ENCODE assay signal across 23 mouse cellular contexts in genomic region chr4:116100959-116101358, GRCm38 (mm10). TPM values are rescaled to one million over a fixed set of nuclear protein-coding genes. Genes with fewer than 3 reads are reported as not detected.
A peak's percentile ranks its signal among the peaks of the same experiment; 100 is the strongest.
DNase-seq lines count a peak whose midpoint lies in the region; ATAC-seq and TF ChIP-seq lines count a peak whose summit lies in the region.
"Had no signal": no experiment of that assay in that cellular context is flagged by ENCODE, and none has a peak within 500 bp of the region (broad histone marks: within the 10 kb centered on the region; RNA-seq: fewer than 3 reads in every experiment).

No protein-coding gene starts in this region.

- H3K4me2 ChIP-seq in liver, embryonic 12.5 days: peak overlapping the region; percentile 27; the same call in 1 of the 2 replicates
- H3K4me2 ChIP-seq in midbrain, embryonic 13.5 days (replicated peaks): no peak overlapping the region
- H3K4me2 ChIP-seq: forebrain, embryonic 13.5 days; hindbrain, embryonic 12.5 days; limb, embryonic 15.5 days; neural tube, embryonic 12.5 days had no signal

- TF ChIP-seq CTCF in G1E (IDR thresholded peaks at IDR 0.05; ENCODE audit: low read depth, low read length): no peak

- peak; percentile 91 for ATAC-seq in G1E (ENCODE audit: extremely low read depth, insufficient number of reproducible peaks, low FRiP score, poor library complexity, severe bottlenecking)
- ATAC-seq in liver, embryonic 12.5 days: peak; percentile 84
- peak; percentile 93 for ATAC-seq in megakaryocyte progenitor cell, adult 5-6 weeks (replicated peaks; ENCODE audit: poor library complexity)
- no peak for ATAC-seq in midbrain, embryonic 13.5 days
- no peak for ATAC-seq in inflammation-experienced regulatory T-cells, adult 6 months
- ATAC-seq: activated CD4-positive, CD25-positive, alpha-beta regulatory T cell, adult 4 months; forebrain, embryonic 13.5 days had no signal

- H3K36me3 ChIP-seq in G1E (replicated peaks): peaks cover 88% of the 10 kb centered on the region
- H3K36me3 ChIP-seq in liver, embryonic 12.5 days: peaks cover 100% of the 10 kb centered on the region
- peaks cover 70% of the 10 kb centered on the region for H3K36me3 ChIP-seq in midbrain, embryonic 13.5 days

- peaks cover 78% of the 10 kb centered on the region for H3K4me1 ChIP-seq in G1E (ENCODE audit: insufficient read depth, low read depth, low read length)
- peaks cover 28% of the 10 kb centered on the region for H3K4me1 ChIP-seq in liver, embryonic 12.5 days
- no peaks in the 10 kb centered on the region for H3K4me1 ChIP-seq in midbrain, embryonic 13.5 days (replicated peaks)
- H3K4me1 ChIP-seq: embryonic facial prominence, embryonic 10.5 days; forebrain, embryonic 13.5 days; hindbrain, embryonic 12.5 days; limb, embryonic 15.5 days; midbrain, embryonic 10.5 days; neural tube, embryonic 12.5 days had no signal

- 20% methylated on average over 7 of the region's 7 CpGs for WGBS in liver, embryonic 12.5 days (ENCODE audit: insufficient replicate concordance)
- 85% methylated on average over 7 of the region's 7 CpGs for WGBS in midbrain, embryonic 13.5 days

- peak overlapping the region; percentile 74 for H3K27ac ChIP-seq in liver, embryonic 12.5 days
- H3K27ac ChIP-seq in midbrain, embryonic 13.5 days: no peak overlapping the region
- H3K27ac ChIP-seq: embryonic facial prominence, embryonic 10.5 days; forebrain, embryonic 13.5 days; hindbrain, embryonic 12.5 days; limb, embryonic 15.5 days; midbrain, embryonic 10.5 days; neural tube, embryonic 12.5 days had no signal

- no peak overlapping the region for H3K9ac ChIP-seq in liver, embryonic 12.5 days
- no peak overlapping the region for H3K9ac ChIP-seq in midbrain, embryonic 13.5 days (replicated peaks)
- H3K9ac ChIP-seq: forebrain, embryonic 13.5 days; hindbrain, embryonic 12.5 days; limb, embryonic 15.5 days; neural tube, embryonic 12.5 days had no signal

- H3K4me3 ChIP-seq in G1E (ENCODE audit: low read depth, low read length): no peak overlapping the region; the same call in 1 of the 2 replicates
- no peak overlapping the region for H3K4me3 ChIP-seq in liver, embryonic 12.5 days
- no peak overlapping the region for H3K4me3 ChIP-seq in midbrain, embryonic 13.5 days (replicated peaks)
- H3K4me3 ChIP-seq: embryonic facial prominence, embryonic 10.5 days; forebrain, embryonic 13.5 days; hindbrain, embryonic 12.5 days; limb, embryonic 15.5 days; midbrain, embryonic 10.5 days; neural tube, embryonic 12.5 days had no signal

- peak; percentile 59 for DNase-seq in G1E (ENCODE audit: low spot score)
- peak; percentile 57 for DNase-seq in c-Kit-positive CD71-positive TER-119-negative erythroid progenitor cells, embryonic 14.5 days (ENCODE audit: low read depth)
- no peak for DNase-seq in kidney, adult 9 months
- DNase-seq: adrenal gland, postnatal 10 days; cerebellum, adult 11-12 months; cerebellum, postnatal 36 days; gastrocnemius, postnatal 36 days; kidney, adult 2 months; kidney, postnatal 14 days; lung, postnatal 14 days; right cerebral cortex, adult 18-20 months; thymus, postnatal 36 days had no signal

- H3K27me3 ChIP-seq in G1E (ENCODE audit: insufficient read depth, low read length): no peaks in the 10 kb centered on the region
- H3K27me3 ChIP-seq in liver, embryonic 12.5 days (replicated peaks): no peaks in the 10 kb centered on the region
- H3K27me3 ChIP-seq in midbrain, embryonic 13.5 days: no peaks in the 10 kb centered on the region
- H3K27me3 ChIP-seq: forebrain, embryonic 13.5 days; hindbrain, embryonic 12.5 days; limb, embryonic 15.5 days; neural tube, embryonic 12.5 days had no signal

- H3K9me3 ChIP-seq in G1E (replicated peaks): no peaks in the 10 kb centered on the region
- no peaks in the 10 kb centered on the region for H3K9me3 ChIP-seq in liver, embryonic 12.5 days (replicated peaks)
- no peaks in the 10 kb centered on the region for H3K9me3 ChIP-seq in midbrain, embryonic 13.5 days
- H3K9me3 ChIP-seq: embryonic facial prominence, embryonic 10.5 days; forebrain, embryonic 13.5 days; hindbrain, embryonic 12.5 days; limb, embryonic 15.5 days; midbrain, embryonic 10.5 days; neural tube, embryonic 12.5 days had no signal

RNA-seq across cellular contexts. Expression of gene Rad54l, which starts 22.5 kb away (rescaled TPM):
- total RNA-seq in G1E (2014; fragmentation: Nextera tagmentation) (46.1 and 56.1 TPM in 2 replicates), G1E (2017) (43.2 and 47.0 TPM in 2 replicates)
- 2.4 and 3.4 TPM in 2 replicates for polyA plus RNA-seq in G1E (2012)
- 45.0 and 45.4 TPM in 2 replicates for polyA plus RNA-seq in liver, embryonic 12.5 days (2016; fragmentation: Nextera tagmentation; extraction: Ambion mirVana)
- 23.4 and 26.0 TPM in 2 replicates for total RNA-seq in megakaryocyte progenitor cell, adult 5-6 weeks (2015)
- total RNA-seq in megakaryocyte progenitor cell, adult 5-6 weeks (2017): 27.2 and 33.9 TPM in 2 replicates
- polyA plus RNA-seq in midbrain, embryonic 13.5 days (2015; fragmentation: Nextera tagmentation; extraction: Ambion mirVana): 18.8 and 19.4 TPM in 2 replicates
- 10 to 100 TPM in 1 of 3 experiments, 1 to 10 TPM in 2; 4.6 to 23.5 (median 5.7) TPM for polyA plus RNA-seq in inflammation-experienced regulatory T-cells, adult 6 months (2017; shearing (Covaris generic))

RNA-seq across cellular contexts. Expression of gene Pomgnt1, which starts 22.7 kb away (rescaled TPM):
- total RNA-seq in G1E (2014; fragmentation: Nextera tagmentation) (35.2 and 40.5 TPM in 2 replicates), G1E (2017) (37.2 and 47.0 TPM in 2 replicates)
- polyA plus RNA-seq in G1E (2012): 5.5 and 6.2 TPM in 2 replicates
- polyA plus RNA-seq in liver, embryonic 12.5 days (2016; fragmentation: Nextera tagmentation; extraction: Ambion mirVana): 23.8 and 24.2 TPM in 2 replicates
- total RNA-seq in megakaryocyte progenitor cell, adult 5-6 weeks (2015): 8.2 and 13.1 TPM in 2 replicates
- 12.5 and 16.9 TPM in 2 replicates for total RNA-seq in megakaryocyte progenitor cell, adult 5-6 weeks (2017)
- 51.8 and 56.9 TPM in 2 replicates for polyA plus RNA-seq in midbrain, embryonic 13.5 days (2015; fragmentation: Nextera tagmentation; extraction: Ambion mirVana)
- polyA plus RNA-seq in inflammation-experienced regulatory T-cells, adult 6 months (2017; shearing (Covaris generic)): 10 to 100 TPM in 1 of 3 experiments, 1 to 10 TPM in 2; 7.5 to 11.5 (median 7.7) TPM

RNA-seq across cellular contexts. Expression of gene Lrrc41, which starts 25.9 kb away (rescaled TPM):
- total RNA-seq in G1E (2014; fragmentation: Nextera tagmentation) (89.0 and 109 TPM in 2 replicates), G1E (2017) (44.9 and 49.4 TPM in 2 replicates)
- 36.3 and 55.8 TPM in 2 replicates for polyA plus RNA-seq in G1E (2012)
- 42.2 and 43.7 TPM in 2 replicates for polyA plus RNA-seq in liver, embryonic 12.5 days (2016; fragmentation: Nextera tagmentation; extraction: Ambion mirVana)
- 19.9 and 22.1 TPM in 2 replicates for total RNA-seq in megakaryocyte progenitor cell, adult 5-6 weeks (2015)
- 16.1 and 23.7 TPM in 2 replicates for total RNA-seq in megakaryocyte progenitor cell, adult 5-6 weeks (2017)
- polyA plus RNA-seq in midbrain, embryonic 13.5 days (2015; fragmentation: Nextera tagmentation; extraction: Ambion mirVana): 62.1 and 67.1 TPM in 2 replicates
- 10 to 100 TPM; 16.5 to 19.0 (median 18.0) TPM for polyA plus RNA-seq in inflammation-experienced regulatory T-cells, adult 6 months (2017; shearing (Covaris generic))

RNA-seq across cellular contexts. Expression of gene Uqcrh, which starts 26.1 kb away (rescaled TPM):
- 103 and 132 TPM in 2 replicates for total RNA-seq in G1E (2014; fragmentation: Nextera tagmentation)
- total RNA-seq in G1E (2017): 455 and 620 TPM in 2 replicates
- polyA plus RNA-seq in G1E (2012): 31.1 and 31.2 TPM in 2 replicates
- polyA plus RNA-seq in liver, embryonic 12.5 days (2016; fragmentation: Nextera tagmentation; extraction: Ambion mirVana): 326 and 344 TPM in 2 replicates
- total RNA-seq in megakaryocyte progenitor cell, adult 5-6 weeks (2015): 497 and 547 TPM in 2 replicates
- total RNA-seq in megakaryocyte progenitor cell, adult 5-6 weeks (2017): 395 and 400 TPM in 2 replicates
- 434 and 439 TPM in 2 replicates for polyA plus RNA-seq in midbrain, embryonic 13.5 days (2015; fragmentation: Nextera tagmentation; extraction: Ambion mirVana)
- 100 to 1,000 TPM; 803 to 910 (median 862) TPM for polyA plus RNA-seq in inflammation-experienced regulatory T-cells, adult 6 months (2017; shearing (Covaris generic))

RNA-seq across cellular contexts. Expression of gene Nsun4, which starts 47.3 kb away (rescaled TPM):
- total RNA-seq in G1E (2014; fragmentation: Nextera tagmentation): 11.7 and 25.6 TPM in 2 replicates
- total RNA-seq in G1E (2017): 13.6 and 14.6 TPM in 2 replicates
- polyA plus RNA-seq in G1E (2012): 0.31 and 0.32 TPM in 2 replicates
- polyA plus RNA-seq in liver, embryonic 12.5 days (2016; fragmentation: Nextera tagmentation; extraction: Ambion mirVana): 10.7 and 11.4 TPM in 2 replicates
- 8.2 and 8.9 TPM in 2 replicates for total RNA-seq in megakaryocyte progenitor cell, adult 5-6 weeks (2015)
- total RNA-seq in megakaryocyte progenitor cell, adult 5-6 weeks (2017): 8.7 and 8.9 TPM in 2 replicates
- polyA plus RNA-seq in midbrain, embryonic 13.5 days (2015; fragmentation: Nextera tagmentation; extraction: Ambion mirVana): 17.5 and 17.9 TPM in 2 replicates
- 10 to 100 TPM; 21.2 to 33.3 (median 29.9) TPM for polyA plus RNA-seq in inflammation-experienced regulatory T-cells, adult 6 months (2017; shearing (Covaris generic))

Comparison
In these comparisons a context has a peak if more than half of its experiments do, and no peak if none do; other contexts are left out.
1. ATAC-seq: peak in G1E (single experiment), liver, embryonic 12.5 days (single experiment) and megakaryocyte progenitor cell, adult 5-6 weeks (single experiment); none in midbrain, embryonic 13.5 days (single experiment) and inflammation-experienced regulatory T-cells, adult 6 months (single experiment).